Mouse (Mus musculus): Measurements from ENCODE around the gene A630095N17Rik.

DNA sequence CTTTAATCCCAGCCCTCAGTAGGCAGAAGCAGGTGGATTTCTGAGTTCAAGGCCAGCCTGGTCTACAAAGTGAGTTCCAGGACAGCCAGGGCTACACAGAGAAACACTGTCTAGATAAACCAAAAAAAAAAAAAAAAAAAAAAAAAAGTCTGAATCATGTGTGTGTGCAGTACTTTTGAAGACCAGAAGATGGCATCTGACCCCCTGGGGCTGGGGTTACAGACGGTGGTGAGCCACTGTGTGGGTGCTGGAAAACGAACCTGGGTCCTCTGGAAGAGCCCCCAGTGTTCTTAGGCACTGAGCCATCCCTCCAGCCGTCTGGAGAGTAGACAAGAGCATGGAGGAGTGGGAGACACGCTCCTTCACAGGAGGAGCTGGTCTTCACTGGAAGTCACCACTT, 49.7 kb downstream of the A630095N17Rik start:
- TF ChIP-seq CHD2 (IDR thresholded peaks at IDR 0.05; ENCODE audit: low read length) (no peak), ETS1 (conservative IDR thresholded peaks at IDR 0.05; ENCODE audit: low read depth, low read length) (no peak)
